Mouse (Mus musculus) olfactory bulb, adult 2 months (tissue): ENCODE measurements around the gene Dnah12.

Experiments used
- CTCF ChIP-seq: fragments of 200-500 bp; IDR thresholded peaks from 2 replicates; pipeline ENCODE4 v1.5.1; 2012; ENCODE audit warnings: low read depth, mild to moderate bottlenecking, low read length, moderate library complexity; ENCODE audit not compliant: insufficient read depth
- POLR2A ChIP-seq: fragments of 200-500 bp; IDR thresholded peaks from 2 replicates; pipeline ENCODE4 v1.6.1; 2012; ENCODE audit warnings: mild to moderate bottlenecking, low read depth, low read length, moderate library complexity; ENCODE audit not compliant: insufficient read depth

GRCm38 (mm10) chr14:26934891-26935290, 241.8 kb downstream of the Dnah12 start:
- TF ChIP-seq POLR2A (no peak), CTCF (no peak)
